In genomic region chrX:158744738-158745137, GRCm38 (mm10) we compare ENCODE assay signal across 16 mouse cellular contexts.
DNase-seq lines count a peak whose midpoint lies in the region; ATAC-seq and TF ChIP-seq lines count a peak whose summit lies in the region.
"Had no signal": no experiment of that assay in that cellular context is flagged by ENCODE, and none has a peak within 500 bp of the region (broad histone marks: within the 10 kb centered on the region; RNA-seq: fewer than 3 reads in every experiment).

No protein-coding gene starts in this region.

- no peak overlapping the region for H3K27ac ChIP-seq in forebrain, postnatal 0 days (ENCODE audit: low read depth, low read length)
- H3K27ac ChIP-seq in forebrain, embryonic 12.5 days = no peak overlapping the region
- H3K27ac ChIP-seq in lung, embryonic 14.5 days (ENCODE audit: low read depth) = no peak overlapping the region
- no peak overlapping the region for H3K27ac ChIP-seq in hindbrain, postnatal 0 days
- no peak overlapping the region for H3K27ac ChIP-seq in liver, embryonic 12.5 days
- H3K27ac ChIP-seq in kidney, embryonic 15.5 days = no peak overlapping the region
- H3K27ac ChIP-seq: limb, embryonic 13.5 days had no signal

- H3K9me3 ChIP-seq in forebrain, postnatal 0 days (ENCODE audit: low read length) = no peaks in the 10 kb centered on the region
- H3K9me3 ChIP-seq in forebrain, embryonic 12.5 days = no peaks in the 10 kb centered on the region
- no peaks in the 10 kb centered on the region for H3K9me3 ChIP-seq in lung, embryonic 14.5 days (ENCODE audit: low read depth, low read length)
- H3K9me3 ChIP-seq in hindbrain, postnatal 0 days (ENCODE audit: low read length) = no peaks in the 10 kb centered on the region
- H3K9me3 ChIP-seq in liver, embryonic 12.5 days (replicated peaks) = no peaks in the 10 kb centered on the region
- no peaks in the 10 kb centered on the region for H3K9me3 ChIP-seq in kidney, embryonic 15.5 days (replicated peaks)
- H3K9me3 ChIP-seq: limb, embryonic 13.5 days had no signal

- H3K4me1 ChIP-seq in forebrain, postnatal 0 days (ENCODE audit: insufficient read depth) = no peaks in the 10 kb centered on the region
- no peaks in the 10 kb centered on the region for H3K4me1 ChIP-seq in forebrain, embryonic 12.5 days
- no peaks in the 10 kb centered on the region for H3K4me1 ChIP-seq in lung, embryonic 14.5 days (ENCODE audit: insufficient read depth)
- H3K4me1 ChIP-seq in hindbrain, postnatal 0 days (ENCODE audit: insufficient read depth, low read length) = no peaks in the 10 kb centered on the region
- no peaks in the 10 kb centered on the region for H3K4me1 ChIP-seq in liver, embryonic 12.5 days
- H3K4me1 ChIP-seq in kidney, embryonic 15.5 days = no peaks in the 10 kb centered on the region
- H3K4me1 ChIP-seq: limb, embryonic 13.5 days had no signal

- peak; percentile 60 for DNase-seq in forebrain, postnatal 0 days
- peak; percentile 15 for DNase-seq in lung, embryonic 14.5 days
- no peak for DNase-seq in lung, postnatal 10 days
- peak; percentile 66 for DNase-seq in hindbrain, postnatal 0 days (ENCODE audit: low spot score)
- DNase-seq in right cerebral cortex, postnatal 25 days = peak; percentile 9
- DNase-seq: adrenal gland, postnatal 14 days; B cell, adult 2 months; cerebellum, postnatal 25 days; heart, adult 11 months; liver, postnatal 0 days had no signal

- 51% methylated on average over 3 of the region's 3 CpGs for WGBS in forebrain, postnatal 0 days
- 75% methylated on average over 3 of the region's 3 CpGs for WGBS in forebrain, embryonic 12.5 days
- 67% methylated on average over 3 of the region's 3 CpGs for WGBS in lung, embryonic 14.5 days
- 40% methylated on average over 3 of the region's 3 CpGs for WGBS in hindbrain, postnatal 0 days
- 55% methylated on average over 3 of the region's 3 CpGs for WGBS in liver, embryonic 12.5 days (ENCODE audit: insufficient replicate concordance)
- WGBS in kidney, embryonic 15.5 days = 81% methylated on average over 3 of the region's 3 CpGs

- no peaks in the 10 kb centered on the region for H3K36me3 ChIP-seq in forebrain, postnatal 0 days (ENCODE audit: insufficient read depth)
- H3K36me3 ChIP-seq in forebrain, embryonic 12.5 days (replicated peaks) = no peaks in the 10 kb centered on the region
- no peaks in the 10 kb centered on the region for H3K36me3 ChIP-seq in lung, embryonic 14.5 days (ENCODE audit: insufficient read depth)
- H3K36me3 ChIP-seq in hindbrain, postnatal 0 days (ENCODE audit: insufficient read depth, low read length) = no peaks in the 10 kb centered on the region
- no peaks in the 10 kb centered on the region for H3K36me3 ChIP-seq in liver, embryonic 12.5 days
- H3K36me3 ChIP-seq in kidney, embryonic 15.5 days = no peaks in the 10 kb centered on the region
- H3K36me3 ChIP-seq: limb, embryonic 13.5 days had no signal

- TF ChIP-seq CTCF in forebrain, postnatal 0 days (IDR thresholded peaks at IDR 0.05; ENCODE audit: low read depth) = no peak
- TF ChIP-seq CTCF in lung, embryonic 14.5 days (IDR thresholded peaks at IDR 0.05; ENCODE audit: low read depth) = no peak
- no peak for TF ChIP-seq CTCF in hindbrain, postnatal 0 days (IDR thresholded peaks at IDR 0.05; ENCODE audit: low read depth)

- H3K9ac ChIP-seq in forebrain, postnatal 0 days = no peak overlapping the region
- no peak overlapping the region for H3K9ac ChIP-seq in forebrain, embryonic 12.5 days
- H3K9ac ChIP-seq in lung, embryonic 14.5 days = no peak overlapping the region
- H3K9ac ChIP-seq in hindbrain, postnatal 0 days (replicated peaks; ENCODE audit: low read length) = no peak overlapping the region
- H3K9ac ChIP-seq in liver, embryonic 12.5 days = no peak overlapping the region
- no peak overlapping the region for H3K9ac ChIP-seq in kidney, embryonic 15.5 days
- H3K9ac ChIP-seq: limb, embryonic 13.5 days; liver, postnatal 0 days had no signal

- no peaks in the 10 kb centered on the region for H3K27me3 ChIP-seq in forebrain, postnatal 0 days (ENCODE audit: insufficient read depth, low read length)
- no peaks in the 10 kb centered on the region for H3K27me3 ChIP-seq in forebrain, embryonic 12.5 days
- no peaks in the 10 kb centered on the region for H3K27me3 ChIP-seq in lung, embryonic 14.5 days (ENCODE audit: insufficient read depth, low read length)
- no peaks in the 10 kb centered on the region for H3K27me3 ChIP-seq in hindbrain, postnatal 0 days (ENCODE audit: insufficient read depth, low read length)
- no peaks in the 10 kb centered on the region for H3K27me3 ChIP-seq in liver, embryonic 12.5 days (replicated peaks)
- H3K27me3 ChIP-seq in kidney, embryonic 15.5 days = 0 out of 2 replicates have a peak, but pooled peaks cover 7% of the 10 kb centered on the region
- H3K27me3 ChIP-seq: limb, embryonic 13.5 days had no signal

- H3K4me3 ChIP-seq in forebrain, postnatal 0 days (ENCODE audit: low read depth, low read length) = no peak overlapping the region
- no peak overlapping the region for H3K4me3 ChIP-seq in forebrain, embryonic 12.5 days (replicated peaks)
- no peak overlapping the region for H3K4me3 ChIP-seq in lung, embryonic 14.5 days (ENCODE audit: low read depth, low read length)
- H3K4me3 ChIP-seq in hindbrain, postnatal 0 days (ENCODE audit: low read length) = no peak overlapping the region
- H3K4me3 ChIP-seq in liver, embryonic 12.5 days = no peak overlapping the region
- H3K4me3 ChIP-seq in kidney, embryonic 15.5 days (replicated peaks) = no peak overlapping the region
- H3K4me3 ChIP-seq: limb, embryonic 13.5 days; myocyte had no signal

- no peak overlapping the region for H3K4me2 ChIP-seq in forebrain, postnatal 0 days (ENCODE audit: low read depth)
- no peak overlapping the region for H3K4me2 ChIP-seq in forebrain, embryonic 12.5 days
- no peak overlapping the region for H3K4me2 ChIP-seq in lung, embryonic 14.5 days
- no peak overlapping the region for H3K4me2 ChIP-seq in hindbrain, postnatal 0 days (ENCODE audit: low read depth, low read length)
- H3K4me2 ChIP-seq in liver, embryonic 12.5 days = no peak overlapping the region
- H3K4me2 ChIP-seq in kidney, embryonic 15.5 days = no peak overlapping the region
- H3K4me2 ChIP-seq: limb, embryonic 13.5 days had no signal

- peak; percentile 67 for ATAC-seq in forebrain, postnatal 0 days
- ATAC-seq in forebrain, embryonic 12.5 days (ENCODE audit: low FRiP score) = no peak
- ATAC-seq in lung, embryonic 14.5 days (ENCODE audit: insufficient read depth) = no peak
- ATAC-seq in hindbrain, postnatal 0 days = no peak
- no peak for ATAC-seq in liver, embryonic 12.5 days
- no peak for ATAC-seq in kidney, embryonic 15.5 days (replicated peaks; ENCODE audit: low FRiP score)
- ATAC-seq: inflammation-experienced regulatory T-cells, adult 6 months; liver, postnatal 0 days had no signal
